Mouse (Mus musculus) cortical plate, adult 2 months (tissue): ENCODE measurements around the gene Tmem222. TPM values are rescaled to one million over a fixed set of nuclear protein-coding genes. Genes with fewer than 3 reads are reported as not detected.

Experiments
- H3K27ac ChIP-seq: fragments of 200-500 bp; 2 replicates; pipeline ENCODE4 v1.5.1; 2012; ENCODE audit warnings: low read length, control low read depth, inconsistent platforms; ENCODE audit not compliant: insufficient read depth
- H3K4me1 ChIP-seq: fragments of 200-500 bp; 2 replicates; pipeline ENCODE4 v1.6.1; 2011; ENCODE audit warnings: low read length; ENCODE audit not compliant: control insufficient read depth, insufficient read depth
- H3K4me3 ChIP-seq: fragments of 200-500 bp; 2 replicates; pipeline ENCODE4 v1.5.1; 2011; ENCODE audit warnings: mild to moderate bottlenecking, low read length, control low read depth; ENCODE audit not compliant: insufficient read depth
- CTCF ChIP-seq: fragments of 200-500 bp; IDR thresholded peaks from 2 replicates; pipeline ENCODE4 v1.5.1; 2011; ENCODE audit warnings: mild to moderate bottlenecking, control low read depth, low read length; ENCODE audit not compliant: insufficient read depth; ENCODE audit errors: extremely low read depth
- POLR2A ChIP-seq: fragments of 200-500 bp; IDR thresholded peaks from 2 replicates; pipeline ENCODE4 v1.6.1; 2011; ENCODE audit warnings: mild to moderate bottlenecking, low read length, control low read depth; ENCODE audit not compliant: insufficient read depth; ENCODE audit errors: extremely low read depth
- polyA plus RNA-seq: library from polyadenylated mRNA; depleted of rRNA; stranded (reverse); fragments of >200 nt; gene quantifications from 2 replicates; pipeline ENCODE4 v1.2.3, GENCODE M21; 2012

Tmem222 gene
- polyA plus RNA-seq, 1 experiment = 173 TPM

DNA sequence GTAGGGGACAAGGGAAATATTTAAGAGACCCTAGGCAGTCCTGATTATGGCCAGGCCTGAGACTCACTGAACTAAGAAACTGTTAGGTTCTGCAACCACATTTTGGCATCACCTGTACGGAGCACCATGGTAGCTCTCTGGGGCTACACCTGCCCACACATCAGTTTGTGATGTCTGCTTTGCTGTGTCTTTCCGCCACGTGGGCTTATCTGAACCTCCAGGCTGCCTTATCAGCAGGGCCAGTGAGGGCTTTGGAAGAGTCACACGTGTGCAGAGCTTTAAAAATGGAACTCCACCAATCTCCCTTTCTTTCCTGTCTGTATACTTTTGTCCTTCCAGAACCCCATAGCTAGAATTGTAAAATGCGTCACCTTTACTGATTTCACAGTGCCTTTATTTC, 8.4 kb upstream of the Tmem222 start:
- Histone ChIP-seq H3K4me1 (peaks cover 2% of the 10 kb centered on the region), H3K27ac (no peak overlapping the region), H3K4me3 (no peak overlapping the region)
- TF ChIP-seq CTCF = no peak
- no peak for TF ChIP-seq POLR2A

DNA sequence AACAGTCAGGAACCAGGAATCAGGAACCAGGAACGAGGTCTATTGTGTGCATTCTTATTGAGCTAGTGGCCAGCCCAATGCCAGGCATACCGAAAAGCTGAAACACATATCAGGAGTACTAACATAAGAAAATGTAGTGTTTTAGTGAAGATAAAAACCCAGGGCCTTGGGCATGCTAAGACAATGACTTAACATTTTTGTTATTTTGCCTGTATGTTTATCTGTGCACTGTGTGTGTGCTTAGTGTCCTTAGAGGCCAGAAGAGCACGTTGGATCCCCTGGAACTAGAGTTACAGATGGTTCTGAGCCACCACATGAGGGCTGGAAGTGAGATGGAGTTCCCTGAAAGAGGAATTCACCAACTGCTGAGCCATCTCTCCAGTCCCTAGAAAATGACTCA, 7.7 kb upstream of the Tmem222 start:
- Histone ChIP-seq H3K4me1 (peaks cover 2% of the 10 kb centered on the region), H3K4me3 (no peak overlapping the region), H3K27ac (no peak overlapping the region)
- TF ChIP-seq CTCF (no peak), POLR2A (no peak)

DNA sequence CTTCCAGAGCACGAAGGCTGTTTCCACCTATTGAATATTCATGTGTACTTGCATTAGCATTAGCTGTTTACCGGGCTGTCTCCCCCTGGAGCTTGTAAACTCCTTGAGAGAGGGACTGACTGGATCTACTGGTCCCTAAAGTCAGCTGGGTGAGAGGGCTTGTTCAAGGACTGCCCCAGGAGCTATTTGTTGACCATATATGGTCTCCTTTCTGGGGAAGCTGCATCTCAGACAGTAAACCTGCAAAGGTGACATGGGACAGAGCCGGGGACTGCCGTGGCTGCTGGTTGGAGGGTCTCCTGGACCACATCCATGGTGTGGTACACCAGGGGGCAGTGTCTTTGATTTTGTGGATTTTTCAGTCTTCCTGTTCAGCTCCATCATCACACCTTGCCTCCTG, 5.1 kb upstream of the Tmem222 start:
- TF ChIP-seq CTCF (no peak), POLR2A (no peak)
- Histone ChIP-seq H3K4me3 (no peak overlapping the region), H3K27ac (no peak overlapping the region), H3K4me1 (peaks cover 3% of the 10 kb centered on the region)

DNA sequence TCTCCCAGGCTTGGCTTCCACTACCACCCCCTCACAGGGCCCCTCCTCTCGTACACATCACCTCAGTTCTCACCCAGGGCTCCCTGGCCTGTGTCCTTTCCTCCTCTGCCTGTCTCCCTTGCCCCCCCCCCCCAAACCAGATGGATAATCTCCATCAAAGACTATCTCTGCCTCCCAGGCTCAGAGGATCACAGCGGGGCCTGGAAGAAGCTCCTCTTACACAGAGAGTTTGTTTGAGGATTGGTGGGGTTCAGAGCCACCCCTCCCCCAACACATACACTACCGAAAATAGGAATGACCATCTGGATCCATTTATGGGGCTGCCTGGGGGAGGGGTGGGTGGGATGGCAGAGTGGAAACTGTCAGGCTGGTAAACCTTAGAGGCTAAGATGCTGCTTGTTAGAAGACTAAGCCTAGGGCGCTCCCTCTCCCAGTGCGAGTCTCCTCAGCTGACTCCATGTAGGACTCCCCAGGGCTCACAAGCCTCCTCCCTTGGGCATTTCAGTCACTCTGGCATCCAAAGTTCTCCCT, 4.4 kb upstream of the Tmem222 start:
- Histone ChIP-seq H3K4me3 (no peak overlapping the region), H3K27ac (peak overlapping the region; percentile 48; the same call in 1 of the 2 replicates), H3K4me1 (peaks cover 3% of the 10 kb centered on the region)
- no peak for TF ChIP-seq POLR2A
- no peak for TF ChIP-seq CTCF

DNA sequence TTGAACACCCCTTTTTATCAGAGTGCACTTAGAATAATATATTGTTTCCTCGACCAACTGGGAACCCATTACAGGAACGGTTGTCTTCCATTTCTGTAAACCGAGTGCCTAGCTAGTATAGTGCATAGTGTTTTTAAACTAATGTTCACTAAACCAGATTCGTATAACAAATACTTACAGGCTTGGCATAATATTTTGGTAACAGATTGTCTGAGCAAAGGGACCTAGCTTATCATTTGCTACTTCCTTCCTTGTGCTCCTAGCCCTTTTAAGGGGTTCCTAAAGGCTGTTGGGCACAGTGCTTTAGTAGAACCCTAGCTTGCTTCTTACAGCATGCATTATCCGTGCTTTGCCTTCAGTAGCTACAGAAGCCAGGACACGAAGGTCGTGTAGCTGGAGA, 3.9 kb upstream of the Tmem222 start:
- H3K4me1 ChIP-seq = peaks cover 3% of the 10 kb centered on the region
- H3K4me3 ChIP-seq = no peak overlapping the region
- no peak for TF ChIP-seq POLR2A
- TF ChIP-seq CTCF = no peak
- H3K27ac ChIP-seq = peak overlapping the region; percentile 48; the same call in 1 of the 2 replicates

DNA sequence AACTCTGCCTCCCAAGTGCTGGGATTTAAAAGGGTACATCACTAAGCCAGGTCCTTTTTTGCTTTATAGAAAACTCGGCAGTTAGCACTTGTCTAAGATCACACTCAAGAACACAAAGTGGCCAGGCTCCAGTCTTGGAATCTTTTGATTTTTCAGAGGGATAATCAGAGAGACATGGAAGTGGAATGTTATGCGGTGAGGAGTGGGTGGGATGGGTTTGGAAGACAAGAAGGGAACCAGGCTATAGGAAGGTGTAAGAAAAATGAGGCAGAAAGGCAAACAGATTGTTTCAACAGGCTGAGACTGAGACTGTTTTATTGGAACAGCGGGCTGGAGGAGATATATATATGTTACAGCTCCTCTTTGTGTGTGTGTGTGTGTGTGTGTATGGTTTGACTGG, 890 bp upstream of the Tmem222 start:
- Histone ChIP-seq H3K4me1 (peaks cover 6% of the 10 kb centered on the region), H3K4me3 (peak overlapping the region; percentile 85; the same call in 1 of the 2 replicates), H3K27ac (peak overlapping the region; percentile 91)
- TF ChIP-seq POLR2A = no peak
- no peak for TF ChIP-seq CTCF

DNA sequence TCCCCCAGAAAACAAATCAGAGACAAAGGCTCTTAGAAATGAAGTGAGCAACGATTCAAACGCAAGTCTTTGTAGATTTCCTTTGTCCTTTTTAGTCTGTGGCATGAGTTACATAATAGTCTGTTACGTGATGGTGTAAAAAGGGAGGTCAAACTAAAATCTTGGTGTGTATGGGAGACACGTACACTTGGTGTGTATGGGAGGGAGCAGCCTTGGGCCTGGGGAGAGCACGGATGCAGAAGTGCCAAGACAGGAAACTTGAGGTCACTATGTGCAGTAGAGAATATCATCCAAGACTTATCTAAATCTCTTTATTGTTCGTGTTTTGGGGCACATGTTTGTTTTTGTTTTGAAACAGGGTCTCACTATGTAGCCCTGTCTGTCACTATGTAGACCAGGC, 475 bp upstream of the Tmem222 start:
- peak overlapping the region; percentile 85 for H3K4me3 ChIP-seq
- H3K4me1 ChIP-seq = peaks cover 6% of the 10 kb centered on the region
- peak overlapping the region; percentile 91 for H3K27ac ChIP-seq
- TF ChIP-seq CTCF = no peak
- no peak for TF ChIP-seq POLR2A

DNA sequence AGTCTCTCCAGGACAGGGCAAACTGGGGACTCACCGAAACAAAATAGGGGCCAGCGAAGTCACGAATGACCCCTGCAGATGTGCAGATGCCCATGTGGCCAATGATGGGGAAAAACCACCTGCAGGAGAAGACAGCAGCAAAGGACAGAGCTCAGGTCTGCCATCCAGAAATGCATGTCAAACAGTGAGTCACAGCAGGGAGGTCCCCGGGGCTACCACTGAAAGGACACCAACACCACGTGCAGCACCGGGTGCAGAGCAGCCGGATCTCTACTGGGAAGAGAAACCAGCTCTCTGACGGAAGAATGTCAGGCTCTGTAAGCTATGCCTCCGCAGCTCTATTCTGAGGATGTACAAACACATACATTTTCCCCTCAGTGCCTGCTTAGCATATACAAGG, 6.7 kb downstream of the Tmem222 start:
- Histone ChIP-seq H3K27ac (no peak overlapping the region), H3K4me1 (peaks cover under 1% of the 10 kb centered on the region; the same call in 1 of the 2 replicates), H3K4me3 (no peak overlapping the region)
- TF ChIP-seq CTCF (no peak), POLR2A (no peak)

DNA sequence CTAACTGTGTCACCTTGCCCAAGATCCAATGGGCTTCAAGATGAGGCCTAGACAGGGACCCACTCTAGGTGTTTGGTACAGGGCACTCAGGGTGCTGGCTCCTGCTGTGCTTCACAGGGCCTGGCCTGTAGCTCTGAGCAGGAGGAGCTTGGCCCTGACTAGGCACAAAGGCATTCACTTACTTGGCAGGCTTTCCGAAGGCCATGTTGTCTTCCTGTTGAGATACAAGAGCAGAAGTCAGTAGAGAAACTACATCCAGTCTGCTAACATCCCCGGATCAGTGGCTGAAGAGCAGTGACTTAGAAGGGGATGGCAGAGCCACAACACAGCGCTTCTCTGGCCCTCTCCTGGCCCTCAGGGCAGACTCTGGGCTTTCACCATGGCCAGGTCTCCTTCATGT, 8.0 kb downstream of the Tmem222 start:
- Histone ChIP-seq H3K4me1 (no peaks in the 10 kb centered on the region), H3K4me3 (no peak overlapping the region), H3K27ac (no peak overlapping the region)
- TF ChIP-seq CTCF = no peak
- no peak for TF ChIP-seq POLR2A

DNA sequence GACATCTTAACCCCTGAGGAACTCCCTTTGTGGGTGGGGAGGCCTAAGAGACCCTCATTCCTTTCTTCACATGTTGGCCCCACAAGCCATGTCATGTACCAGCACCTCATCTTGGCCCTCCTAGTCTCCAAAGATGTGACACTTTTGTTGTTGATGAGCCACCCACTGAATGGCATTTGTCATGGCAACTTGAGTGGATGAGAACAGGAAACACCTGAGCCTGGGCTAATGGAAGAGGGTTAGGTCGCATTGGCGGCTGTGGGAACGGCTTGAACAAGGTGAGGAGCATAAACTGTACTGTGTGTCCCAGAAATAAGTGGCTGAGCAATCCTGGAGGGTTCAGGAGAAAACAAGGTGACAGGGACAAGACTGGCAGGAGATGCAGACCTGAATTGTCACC, 8.7 kb downstream of the Tmem222 start:
- Histone ChIP-seq H3K4me3 (no peak overlapping the region), H3K4me1 (no peaks in the 10 kb centered on the region), H3K27ac (no peak overlapping the region)
- TF ChIP-seq POLR2A = no peak
- TF ChIP-seq CTCF = no peak

DNA sequence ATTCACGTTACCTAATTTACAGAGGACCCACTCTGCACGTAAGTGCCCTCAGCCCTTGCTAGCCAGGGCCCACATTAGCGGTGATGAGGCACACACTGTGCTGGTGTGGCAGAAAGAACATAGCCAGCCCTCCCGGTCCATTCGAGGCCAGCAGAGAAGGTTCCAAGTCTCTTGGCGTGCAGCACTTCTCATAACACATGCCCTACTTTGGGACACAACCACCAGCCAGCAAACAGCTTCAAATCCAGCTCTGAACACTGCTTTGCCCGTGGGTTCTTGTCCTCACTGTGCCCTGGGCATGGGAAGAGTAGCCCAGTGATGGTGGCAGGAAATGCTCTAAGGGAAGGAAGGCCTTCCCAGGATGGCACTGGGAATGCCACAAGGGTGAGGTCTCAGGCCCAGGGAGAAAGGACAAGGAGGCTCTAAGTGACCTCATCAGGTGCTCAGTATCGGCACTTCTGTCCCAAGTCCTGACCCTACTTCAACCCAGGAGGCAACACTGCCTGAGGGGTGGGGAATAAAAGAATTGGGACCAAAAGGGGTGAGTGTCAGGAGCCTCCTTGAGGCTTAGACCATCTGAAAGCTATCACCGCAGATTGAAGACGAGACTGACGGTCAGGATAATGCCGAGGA, 11.2 kb downstream of the Tmem222 start:
- Histone ChIP-seq H3K27ac (no peak overlapping the region), H3K4me3 (no peak overlapping the region), H3K4me1 (no peaks in the 10 kb centered on the region)
- no peak for TF ChIP-seq POLR2A
- no peak for TF ChIP-seq CTCF
